Mouse (Mus musculus) c-Kit-negative CD71-positive TER-119-positive erythroid progenitor cells, embryonic 14.5 days (primary cell): ENCODE measurements around the gene Cd207.

Experiments used
- DNase-seq: peaks from one replicate; pipeline ENCODE4 v3.0.0-alpha.2; 2013; ENCODE audit warnings: low read depth, low spot score

The Cd207 gene

DNA sequence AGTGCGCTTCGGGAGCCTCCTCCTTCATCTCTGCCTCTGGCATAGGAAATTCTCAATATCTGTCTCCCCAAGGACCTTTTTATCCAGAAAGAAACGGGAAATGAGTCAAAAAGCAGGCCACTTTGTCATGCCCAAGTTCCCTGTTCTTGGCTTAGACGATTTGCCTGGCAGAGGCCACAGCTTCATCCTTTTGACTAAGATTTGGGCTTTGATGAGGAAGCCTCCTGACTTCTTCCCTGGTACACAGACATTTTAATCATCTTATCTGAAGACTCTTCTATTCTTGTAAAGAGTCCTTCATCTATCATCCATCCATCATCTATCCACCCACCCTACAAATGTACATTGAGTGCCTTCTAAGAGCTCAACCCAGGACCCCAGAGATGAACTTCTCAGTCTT lies at the start of gene Cd207:
Cd207 (minus strand) TSS at position 101 of the 400 bp plus-strand sequence.
- DNase-seq, result no peak

DNA sequence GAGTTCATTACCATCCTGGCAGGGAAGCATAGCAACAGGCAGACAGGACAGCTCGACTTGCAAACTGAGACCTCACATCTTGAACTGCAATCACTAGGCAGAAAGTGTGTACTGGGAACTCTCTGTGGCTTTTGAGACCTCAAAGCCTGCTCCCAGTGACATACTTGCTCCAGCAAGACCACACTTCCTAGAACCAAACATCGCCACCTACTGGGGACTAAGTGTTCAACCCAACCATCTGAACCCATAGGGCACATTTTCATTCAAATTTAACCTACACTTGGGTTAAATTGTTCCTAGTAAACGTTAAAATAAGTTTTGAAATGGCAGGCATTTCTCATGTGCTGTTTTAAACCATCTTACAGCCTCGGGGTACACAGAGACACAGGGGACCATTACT lies 49.5 kb upstream of the Cd207 start:
- no peak for DNase-seq

DNA sequence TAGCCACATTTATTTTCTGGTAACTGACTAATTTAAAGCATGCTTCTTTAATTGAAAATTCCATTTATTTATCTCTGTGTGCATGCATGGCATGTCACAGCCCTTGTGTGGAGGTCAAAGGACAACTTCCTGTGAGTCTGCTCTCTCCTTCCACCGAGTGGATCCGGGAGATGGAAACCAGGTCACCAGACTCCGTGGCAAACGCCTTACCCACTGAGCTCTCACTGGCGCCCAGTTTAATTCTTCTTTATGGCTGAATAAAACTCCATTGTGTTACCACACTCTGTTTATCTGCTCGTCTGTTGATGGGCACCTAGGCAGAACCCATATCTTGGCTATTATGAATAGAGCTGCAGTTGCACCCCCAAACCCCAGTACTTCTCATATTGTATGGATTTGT lies 44.9 kb upstream of the Cd207 start:
- no peak for DNase-seq

DNA sequence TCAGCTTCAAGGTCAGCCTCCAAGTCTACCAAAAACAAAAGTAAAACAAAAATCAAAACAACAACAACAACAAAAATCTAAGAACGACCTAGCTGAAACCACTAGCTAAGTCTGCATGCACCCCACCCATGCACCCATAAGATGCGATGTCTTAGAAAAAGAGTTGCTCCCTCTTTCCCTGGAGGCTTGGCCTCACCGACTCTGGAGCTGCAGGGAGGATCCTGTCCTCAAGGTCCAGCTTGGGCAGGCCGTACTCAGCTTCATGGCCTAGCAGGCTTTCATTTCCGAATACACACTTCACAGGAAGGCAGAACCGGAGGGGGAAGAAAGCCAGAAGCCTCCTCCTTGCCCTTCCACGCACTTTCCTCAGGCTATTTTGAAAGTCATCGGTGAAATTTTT lies 39.4 kb upstream of the Cd207 start:
- no peak for DNase-seq

DNA sequence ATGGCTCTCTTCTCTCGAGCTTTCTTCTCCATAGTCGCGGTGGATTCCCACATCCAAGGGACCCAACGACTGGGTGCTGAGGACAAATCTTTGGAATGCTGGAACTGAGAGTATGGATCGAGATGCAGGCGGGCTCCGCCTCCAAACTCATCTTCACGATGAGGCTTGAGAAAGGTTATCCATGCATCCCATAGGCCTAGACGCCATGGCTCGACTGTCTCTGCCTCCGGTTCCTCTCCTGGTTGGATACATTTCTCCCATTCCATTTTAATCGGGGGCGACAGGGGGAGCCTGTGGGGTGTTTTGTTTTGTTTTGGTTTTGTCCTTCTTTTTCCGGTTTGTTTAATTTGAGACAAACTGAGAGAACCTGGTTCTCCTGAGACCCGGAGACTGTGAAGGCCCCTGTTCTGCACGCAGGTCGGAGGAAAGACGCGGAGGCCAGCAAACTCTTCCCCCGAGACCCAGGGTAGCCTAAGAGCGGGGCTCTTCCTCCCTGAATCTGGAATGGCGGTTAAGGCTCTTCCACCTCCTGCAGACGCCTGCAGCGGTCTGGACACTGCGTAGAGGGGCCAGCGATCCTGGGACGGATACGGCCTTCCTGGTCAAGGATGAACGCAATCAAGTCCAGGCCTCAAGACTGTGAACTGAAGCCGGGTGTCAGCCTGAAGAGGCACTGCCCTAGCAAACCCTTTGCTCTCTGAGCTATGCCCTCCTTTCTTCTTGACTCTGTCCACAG lies 38.0 kb upstream of the Cd207 start:
- no peak for DNase-seq

DNA sequence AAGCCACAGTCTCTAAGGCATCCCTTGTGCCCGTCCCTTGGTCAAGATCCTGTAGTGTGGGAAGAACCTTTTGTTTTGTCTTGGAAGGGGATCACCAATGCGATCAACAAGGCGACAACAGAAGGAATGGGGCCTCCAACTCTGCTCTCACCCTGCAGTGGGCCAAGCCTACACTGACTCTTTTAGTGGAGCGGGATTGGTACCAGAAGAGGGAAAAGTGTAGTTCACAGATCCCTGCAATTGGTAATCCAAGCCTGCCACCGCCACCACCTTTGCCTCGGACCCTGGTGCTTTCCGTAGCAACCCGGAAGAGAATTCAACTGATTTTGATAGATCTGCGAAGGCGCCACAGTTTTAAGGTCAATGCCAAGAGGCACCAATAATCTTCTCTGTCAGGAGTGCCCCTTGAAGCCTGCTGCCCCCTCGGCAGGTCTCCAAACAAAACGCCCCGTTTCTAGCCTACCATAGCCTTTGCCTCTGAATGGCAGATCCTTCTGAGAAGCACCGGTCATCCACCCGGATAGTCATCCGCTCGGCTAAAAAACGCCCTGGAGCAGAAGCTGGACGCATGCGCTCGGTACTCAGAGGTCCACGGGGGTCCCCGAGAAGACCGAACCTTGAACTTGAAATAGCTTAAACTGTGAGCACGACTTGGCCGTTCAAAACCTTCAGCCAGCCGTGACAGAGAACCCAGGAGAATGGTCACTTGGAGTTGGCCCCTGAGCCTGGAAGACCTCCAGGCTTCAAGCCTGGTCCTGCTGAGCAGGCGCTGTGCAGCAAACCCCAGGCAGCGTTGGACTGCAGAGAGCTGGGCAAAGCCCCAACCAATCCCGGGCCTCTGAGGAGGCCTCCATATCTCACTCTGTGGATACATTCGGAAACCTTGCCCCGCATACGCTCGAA lies 36.8 kb upstream of the Cd207 start:
- no peak for DNase-seq

DNA sequence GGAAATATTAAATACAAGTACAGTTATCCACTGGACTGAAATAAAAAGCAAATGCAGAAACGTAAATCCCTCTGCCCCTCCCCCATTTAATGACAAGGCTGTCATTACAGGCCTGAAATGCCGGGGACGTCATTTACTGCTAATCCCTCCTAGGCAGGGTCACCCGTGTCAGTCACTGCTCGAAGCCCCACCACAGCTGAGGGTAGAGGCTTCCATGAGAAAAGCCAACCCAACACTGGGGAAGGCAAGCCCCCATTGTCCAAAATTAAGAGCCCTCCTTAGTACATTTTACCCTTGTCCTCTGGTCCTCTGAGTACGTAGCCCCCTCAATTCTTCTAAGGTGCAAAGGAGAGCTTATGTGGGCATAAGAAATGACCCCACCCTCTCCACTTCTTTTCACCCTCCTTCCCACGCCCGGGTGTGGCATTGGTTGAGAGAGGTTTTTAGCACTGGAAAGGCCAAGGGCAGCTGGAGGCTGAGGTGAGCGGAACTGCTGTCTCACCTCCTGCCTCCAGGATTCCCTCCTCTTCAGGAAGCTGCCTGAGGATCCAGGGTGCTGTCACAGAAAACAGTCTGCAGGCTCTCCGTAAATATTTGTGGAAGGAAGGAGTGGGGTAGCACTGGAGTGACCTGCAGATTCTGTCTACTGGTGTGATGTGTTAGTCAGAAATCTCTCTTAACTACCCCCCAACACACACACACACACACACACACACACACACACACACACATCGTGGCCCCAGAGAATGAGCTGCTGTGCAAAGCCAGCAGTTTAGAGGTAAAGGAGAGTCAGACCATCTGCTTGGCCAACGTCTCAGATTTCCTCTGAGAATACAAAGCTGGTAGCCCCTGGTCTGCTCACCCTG lies 35.8 kb upstream of the Cd207 start:
- no peak for DNase-seq

DNA sequence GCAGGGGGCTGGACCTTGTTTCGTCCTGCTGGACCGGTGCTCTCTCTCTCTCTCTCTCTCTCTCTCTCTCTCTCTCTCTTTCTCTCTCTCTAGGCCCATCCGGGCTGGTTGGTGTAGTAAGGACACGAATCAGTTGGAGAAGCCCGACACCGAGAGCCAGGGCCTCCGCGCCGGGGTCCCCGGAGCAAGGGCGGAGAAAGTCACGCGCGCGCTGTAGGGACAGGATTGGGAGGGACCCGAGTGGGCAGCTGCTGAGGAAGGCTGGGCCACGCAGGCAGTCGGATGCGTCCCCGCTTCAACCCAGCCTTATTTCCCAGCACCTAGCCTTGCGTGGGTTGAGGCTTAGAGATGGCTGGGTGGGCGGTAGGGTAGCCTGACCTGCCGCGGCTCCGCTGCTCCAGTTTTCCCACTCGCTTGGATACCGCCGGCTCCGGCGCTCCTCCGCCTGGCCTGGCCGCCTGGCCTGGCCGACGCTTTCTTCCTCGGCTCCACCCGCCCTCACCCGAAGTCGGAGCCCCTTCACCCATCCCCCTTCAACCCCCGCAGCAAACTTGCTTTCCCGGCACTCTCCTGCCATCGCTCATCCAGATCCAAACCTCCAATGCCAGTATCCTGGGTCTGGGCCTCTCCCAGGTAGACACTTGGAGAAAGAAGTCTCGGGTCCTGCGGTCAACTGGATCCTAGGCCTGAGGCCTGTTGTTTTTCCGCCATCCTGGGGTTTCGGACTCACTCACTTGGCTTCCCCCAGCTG lies 34.2 kb upstream of the Cd207 start:
- no peak for DNase-seq

DNA sequence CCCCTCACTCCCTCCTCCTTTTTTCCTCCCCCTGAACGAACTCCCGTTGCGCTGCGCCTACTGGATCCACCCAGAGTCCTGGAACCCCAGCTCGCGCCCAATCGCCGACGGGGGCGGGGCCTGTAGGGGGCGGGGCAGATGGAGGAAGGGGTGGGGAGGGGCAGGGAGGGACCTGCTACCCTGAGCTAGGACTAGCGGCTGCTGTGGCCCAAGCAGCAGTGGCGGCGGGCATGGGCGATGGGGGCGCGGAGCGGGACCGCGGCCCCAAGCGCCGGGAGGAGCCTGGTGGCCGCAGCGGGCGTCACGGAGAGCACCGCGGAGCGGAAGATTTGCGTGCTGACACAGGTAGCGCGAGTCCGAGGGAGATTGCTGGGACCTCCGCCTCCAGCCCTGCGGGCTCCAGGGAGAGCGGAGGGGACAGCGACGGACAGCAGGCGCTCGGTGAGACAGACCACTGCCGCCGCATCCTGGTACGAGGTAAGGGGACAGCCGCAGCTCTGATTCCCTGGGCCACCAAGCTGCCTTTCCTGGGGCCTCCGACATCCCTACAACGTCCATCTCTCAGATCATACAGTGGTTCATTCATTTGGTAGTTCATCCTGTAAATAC lies 33.5 kb upstream of the Cd207 start, which contains the start of gene Vax2:
Vax2 (plus strand) TSS at position 198 of the 609 bp plus-strand sequence.
- DNase-seq, result no peak

DNA sequence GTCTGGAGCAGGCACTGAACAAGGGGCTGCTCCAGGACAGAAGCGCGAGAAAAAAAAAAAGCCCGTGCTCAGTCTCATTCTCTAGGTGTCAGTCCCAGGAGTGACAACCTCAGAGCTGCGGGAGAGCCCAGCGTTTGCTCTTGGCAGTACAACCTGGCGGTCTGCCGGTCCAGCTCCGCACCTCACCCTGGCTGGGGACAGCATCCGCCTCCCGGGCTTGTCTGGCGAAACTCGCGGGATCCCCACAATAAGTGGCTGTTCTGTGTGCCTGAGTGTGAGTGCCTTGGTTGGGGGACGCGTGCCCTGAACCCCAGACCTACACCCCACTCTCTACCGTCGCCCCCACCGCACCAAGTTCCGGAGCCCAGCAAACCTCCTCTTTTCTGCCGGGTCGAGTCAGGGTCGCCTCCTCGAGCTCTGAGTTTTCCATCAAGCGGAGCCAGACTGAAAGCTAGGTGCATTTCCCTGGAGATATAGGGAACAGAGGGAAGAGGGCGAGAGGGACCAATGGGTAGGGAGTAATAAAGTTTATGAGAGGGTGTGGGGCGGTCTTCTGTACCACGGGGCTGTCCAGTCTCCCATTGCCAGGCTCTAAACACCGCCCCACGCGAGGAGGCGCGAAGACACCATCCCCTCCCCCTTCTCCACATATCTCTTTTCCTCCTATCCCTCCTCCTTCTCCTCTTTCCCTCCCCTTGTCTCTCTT lies 32.9 kb upstream of the Cd207 start:
- no peak for DNase-seq

DNA sequence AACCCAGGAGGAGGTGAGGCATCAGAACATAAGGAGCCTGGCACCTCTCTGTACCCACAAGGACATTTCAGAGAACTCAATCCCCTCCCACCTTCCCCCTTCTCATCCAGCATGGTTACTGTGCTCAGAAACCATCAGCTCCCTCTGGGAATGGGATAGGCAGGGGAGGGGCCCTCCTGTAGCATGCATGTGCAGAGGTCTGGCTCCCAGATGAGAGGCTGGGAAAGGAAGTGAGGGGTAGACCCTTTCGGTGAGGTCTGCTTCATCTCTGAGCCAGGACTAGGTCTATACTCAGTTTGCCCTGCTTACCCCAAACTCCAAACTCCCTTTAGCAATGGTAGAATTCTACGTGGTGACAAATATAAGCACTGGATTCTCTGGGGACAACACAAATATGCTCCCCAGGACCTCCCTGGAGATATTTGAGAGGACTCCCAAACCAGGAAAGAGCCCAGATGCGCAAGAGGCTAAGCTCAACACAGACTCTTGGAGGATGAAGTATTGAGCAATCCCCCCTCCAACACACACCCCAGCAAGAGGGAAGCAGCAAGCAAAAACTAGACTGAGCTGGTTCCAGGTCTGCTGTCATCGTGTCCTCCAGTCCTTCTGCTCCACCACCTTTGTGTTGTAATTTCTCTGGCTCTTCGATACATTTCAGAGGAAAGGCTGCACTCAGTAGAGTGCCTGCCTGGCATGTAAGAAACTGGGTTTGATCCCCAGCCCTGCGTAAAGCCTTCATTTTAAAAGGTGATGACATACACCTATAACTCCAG lies 30.3 kb upstream of the Cd207 start:
- DNase-seq, result no peak

DNA sequence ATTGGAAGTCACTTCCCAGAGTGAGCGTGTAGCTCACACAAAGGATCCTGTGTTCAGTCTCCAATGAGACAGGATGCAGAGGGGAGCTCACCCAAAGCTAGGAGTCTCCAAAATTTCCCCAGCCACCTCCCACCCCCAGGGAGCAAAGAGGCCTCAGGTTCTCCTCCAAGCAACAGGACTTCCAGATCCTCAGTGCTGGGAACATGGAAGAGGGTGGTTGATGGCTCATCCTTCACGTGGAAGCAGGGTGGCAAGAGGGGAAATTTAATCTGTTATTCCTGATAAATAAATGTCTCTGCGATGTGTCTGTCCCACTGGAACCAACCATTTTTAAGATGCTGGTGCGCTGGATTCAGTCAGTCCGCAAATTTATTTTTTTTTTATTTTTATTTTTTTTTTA lies 27.0 kb upstream of the Cd207 start:
- DNase-seq, result no peak

DNA sequence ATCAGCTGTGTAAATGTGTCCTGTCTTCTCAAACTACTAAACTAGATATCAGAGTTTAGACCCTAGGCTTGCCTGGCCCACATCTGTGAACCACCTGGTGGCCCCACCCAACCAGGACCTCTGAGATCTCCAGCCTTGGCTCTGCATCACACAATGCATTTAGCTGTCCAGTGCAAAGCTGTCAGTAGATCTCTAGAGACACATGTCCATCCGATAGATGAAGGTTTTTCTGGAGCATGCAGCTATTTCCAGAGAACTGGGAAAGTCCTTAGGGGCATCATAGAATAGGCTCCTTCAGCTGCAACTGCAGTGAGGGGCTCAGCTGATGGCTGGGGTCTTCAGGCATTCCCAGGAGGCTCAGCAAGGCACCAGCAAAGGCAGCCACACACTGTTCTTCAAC lies 26.6 kb upstream of the Cd207 start:
- no peak for DNase-seq

DNA sequence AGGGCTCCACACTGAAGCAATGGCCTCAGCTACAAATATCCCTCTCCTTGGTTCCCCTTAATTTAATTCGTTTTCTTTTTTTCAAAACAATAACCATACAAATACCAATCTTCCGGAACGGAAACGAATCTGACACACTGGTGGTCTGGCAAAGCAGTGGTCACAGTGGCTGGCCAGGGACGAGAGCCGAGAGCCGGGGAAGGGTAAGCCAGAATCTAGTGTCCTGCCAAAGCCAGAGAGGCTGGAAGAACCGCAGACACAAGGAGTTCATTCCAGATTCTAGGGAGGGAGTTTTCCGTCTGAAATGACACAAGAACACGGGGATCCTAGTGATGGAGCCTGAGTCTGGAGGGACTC lies 26.0 kb upstream of the Cd207 start:
- DNase-seq, result no peak

DNA sequence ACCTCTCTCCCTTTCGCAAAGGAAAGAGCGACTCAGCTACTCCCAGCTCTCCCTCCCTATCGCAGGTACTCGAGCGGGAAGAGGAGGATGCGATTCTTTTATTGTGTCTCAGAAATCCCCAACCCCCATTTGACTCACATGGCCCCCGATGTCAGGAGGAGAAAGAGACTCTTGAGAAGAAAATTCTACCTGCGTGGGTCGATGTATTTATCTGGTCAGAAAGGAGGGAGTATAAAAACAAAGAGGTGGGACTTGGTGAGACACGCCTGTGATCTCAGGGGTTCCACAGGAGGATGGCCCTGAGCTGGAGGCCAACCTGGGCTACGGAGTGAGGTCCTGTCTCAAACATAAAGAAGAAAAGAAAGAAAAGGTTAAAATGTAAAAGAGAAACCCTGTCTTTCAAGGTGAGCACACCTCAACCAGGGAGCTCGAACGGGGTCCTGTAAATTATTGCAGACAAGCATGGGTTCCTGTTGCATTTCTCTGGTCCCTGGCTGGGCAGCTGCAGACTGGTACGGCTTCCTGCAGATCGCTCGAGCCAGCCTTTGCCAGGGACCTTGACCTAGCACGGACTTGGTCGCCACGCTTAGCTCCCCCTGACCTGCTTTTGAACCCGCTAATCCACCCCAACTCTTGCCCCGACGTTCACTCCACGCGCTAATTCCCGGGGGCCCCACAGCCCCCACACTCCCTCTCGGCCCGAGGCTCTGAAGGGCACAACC lies 25.5 kb upstream of the Cd207 start:
- DNase-seq, result no peak

DNA sequence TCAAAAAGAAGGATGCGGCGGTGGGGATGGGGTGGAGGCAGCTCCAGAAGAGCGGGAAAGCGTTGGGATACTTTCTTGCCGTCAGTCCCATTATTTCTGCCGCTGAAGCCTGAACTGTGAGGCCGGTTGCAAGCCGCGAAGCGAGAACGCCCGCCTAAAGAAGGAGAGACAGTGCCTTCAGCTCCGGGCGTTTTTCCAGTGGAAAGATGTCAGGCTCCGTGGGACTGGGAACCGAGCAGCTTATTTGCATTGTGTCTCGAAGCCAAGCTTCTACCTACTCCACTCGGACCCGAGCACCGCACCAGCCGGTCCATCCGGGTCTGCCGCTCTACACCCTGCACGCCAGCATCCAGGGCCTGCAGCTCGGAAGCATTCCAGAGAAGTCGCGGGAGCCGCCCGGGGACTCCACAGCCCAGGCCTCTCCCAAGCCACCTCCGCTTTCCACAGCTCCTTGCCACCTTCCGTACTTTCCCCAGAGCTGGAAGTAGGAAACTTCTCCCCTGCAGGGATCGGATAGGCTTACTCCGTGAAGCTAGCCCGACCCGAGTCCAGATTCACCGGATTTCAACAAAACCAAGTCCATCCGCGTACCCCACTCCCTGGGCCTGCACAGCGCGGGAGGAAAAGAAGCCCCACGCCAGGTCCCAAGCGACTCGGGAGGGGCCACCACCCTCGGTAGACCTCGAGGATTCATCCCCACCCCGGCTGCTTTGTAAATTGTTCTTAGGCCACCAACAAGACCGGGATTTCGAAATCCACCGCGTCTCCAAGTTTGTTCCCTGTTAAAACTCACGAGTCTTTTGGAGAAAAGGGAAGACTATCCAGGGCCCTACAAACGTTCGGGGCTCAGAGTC lies 24.7 kb upstream of the Cd207 start:
- DNase-seq, result no peak

DNA sequence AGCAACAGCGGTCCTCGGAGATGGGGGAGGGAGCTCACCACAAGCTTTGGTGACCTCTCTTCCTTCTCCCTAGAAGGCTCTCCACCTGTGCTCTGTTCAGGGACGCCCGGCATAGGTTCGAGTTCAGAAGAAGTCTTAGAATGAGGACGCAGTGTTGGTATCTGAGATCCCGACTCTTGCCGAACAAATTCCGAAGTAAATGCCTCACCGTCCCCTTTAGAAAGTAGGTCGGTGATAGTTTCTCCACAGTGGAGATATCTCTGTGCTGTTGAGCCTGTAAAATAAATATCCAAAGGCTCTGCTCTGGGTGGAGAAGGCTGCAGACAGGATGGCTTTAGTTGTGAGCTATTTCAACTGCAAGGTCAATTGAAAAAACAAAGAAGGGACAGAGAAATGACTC lies 23.3 kb upstream of the Cd207 start:
- no peak for DNase-seq

DNA sequence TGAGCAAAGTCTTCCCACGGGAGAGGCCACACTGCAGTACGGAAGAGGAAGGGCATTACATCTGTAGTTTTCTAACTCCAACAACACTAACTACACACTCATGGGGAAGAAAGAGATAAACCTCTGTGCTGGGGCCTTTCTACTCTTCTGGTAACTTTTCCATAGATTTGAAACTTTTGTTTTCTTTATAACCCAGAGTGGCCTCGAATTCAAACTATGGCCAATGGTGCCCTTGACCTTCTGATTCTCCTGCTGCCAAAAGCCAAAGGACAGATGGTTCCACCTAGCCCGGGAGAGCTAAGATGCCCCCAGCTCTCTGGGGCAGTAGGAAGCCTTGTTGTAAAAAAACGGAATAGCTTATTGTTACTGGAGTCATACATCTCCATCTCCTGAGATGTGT lies 22.3 kb upstream of the Cd207 start:
- no peak for DNase-seq
